Mouse (Mus musculus): Measurements from ENCODE around the gene Dync1li1. TPM values are rescaled to one million over a fixed set of nuclear protein-coding genes. Genes with fewer than 3 reads are reported as not detected.
"Not testable (repeated sequence)": the region's sequence is repeated elsewhere in the genome, so short reads cannot be mapped to it uniquely, and the experiment has no call there.

Dync1li1 gene
- polyA plus RNA-seq, 1 experiment = 2.2 TPM

GRCm38 (mm10) chr9:114687639-114688038 is 951 bp upstream of the Dync1li1 start:
- TF ChIP-seq GATA1 (IDR thresholded peaks at IDR 0.05; ENCODE audit: low read length) (no peak), TAL1 (IDR thresholded peaks at IDR 0.05; ENCODE audit: low read length) (no peak)
- peak overlapping the region; percentile 87 for H3K4me3 ChIP-seq (replicated peaks)
- H3K36me3 ChIP-seq (ENCODE audit: control insufficient read depth) = peaks cover 19% of the 10 kb centered on the region

GRCm38 (mm10) chr9:114688953-114689407 is 390 bp downstream of the Dync1li1 start:
- H3K4me1 ChIP-seq (ENCODE audit: control insufficient read depth) = peaks cover 26% of the 10 kb centered on the region
- H3K36me3 ChIP-seq (ENCODE audit: control insufficient read depth) = peaks cover 26% of the 10 kb centered on the region
- no peaks in the 10 kb centered on the region for H3K27me3 ChIP-seq (ENCODE audit: control insufficient read depth)
- peaks cover 3% of the 10 kb centered on the region for H3K9me3 ChIP-seq (ENCODE audit: control insufficient read depth, low read length)
- TF ChIP-seq GATA1 (IDR thresholded peaks at IDR 0.05; ENCODE audit: low read length) (no peak), TAL1 (IDR thresholded peaks at IDR 0.05; ENCODE audit: low read length) (no peak)
- peak overlapping the region; percentile 87 for H3K4me3 ChIP-seq (replicated peaks)

More at GRCm38 (mm10) chr9:114687639-114688038, 951 bp upstream of the Dync1li1 start:
- peaks cover 26% of the 10 kb centered on the region for H3K4me1 ChIP-seq (ENCODE audit: control insufficient read depth)
- peaks cover 3% of the 10 kb centered on the region for H3K9me3 ChIP-seq (ENCODE audit: control insufficient read depth, low read length)
- no peaks in the 10 kb centered on the region for H3K27me3 ChIP-seq (ENCODE audit: control insufficient read depth)

- peaks cover 32% of the 10 kb centered on the region for H3K36me3 ChIP-seq (ENCODE audit: control insufficient read depth)
- H3K27me3 ChIP-seq (ENCODE audit: control insufficient read depth) = no peaks in the 10 kb centered on the region
- H3K4me3 ChIP-seq (replicated peaks) = peak overlapping the region; percentile 87
- TF ChIP-seq TAL1 (IDR thresholded peaks at IDR 0.05; ENCODE audit: low read length) = no peak
- no peak for TF ChIP-seq GATA1 (IDR thresholded peaks at IDR 0.05; ENCODE audit: low read length)
- H3K9me3 ChIP-seq (ENCODE audit: control insufficient read depth, low read length) = no peaks in the 10 kb centered on the region
- H3K4me1 ChIP-seq (ENCODE audit: control insufficient read depth) = peaks cover 30% of the 10 kb centered on the region
Observed at GRCm38 (mm10) chr9:114690119-114690601, 1.6 kb downstream of the Dync1li1 start.

- Histone ChIP-seq H3K36me3 (ENCODE audit: control insufficient read depth) (peaks cover 32% of the 10 kb centered on the region), H3K4me3 (replicated peaks) (no peak overlapping the region), H3K4me1 (ENCODE audit: control insufficient read depth) (peaks cover 30% of the 10 kb centered on the region), H3K9me3 (ENCODE audit: control insufficient read depth, low read length) (no peaks in the 10 kb centered on the region), H3K27me3 (ENCODE audit: control insufficient read depth) (no peaks in the 10 kb centered on the region)
- TF ChIP-seq TAL1 (IDR thresholded peaks at IDR 0.05; ENCODE audit: low read length) (no peak), GATA1 (IDR thresholded peaks at IDR 0.05; ENCODE audit: low read length) (no peak)
Observed at GRCm38 (mm10) chr9:114691112-114691511, 2.5 kb downstream of the Dync1li1 start.

- peaks cover 12% of the 10 kb centered on the region for H3K4me1 ChIP-seq (ENCODE audit: control insufficient read depth)
- H3K9me3 ChIP-seq (ENCODE audit: control insufficient read depth, low read length); H3K27me3 ChIP-seq (ENCODE audit: control insufficient read depth); H3K4me3 ChIP-seq (replicated peaks): not testable (repeated sequence)
- peaks cover 44% of the 10 kb centered on the region for H3K36me3 ChIP-seq (ENCODE audit: control insufficient read depth)
Observed at GRCm38 (mm10) chr9:114695662-114696061, 7.1 kb downstream of the Dync1li1 start.

GRCm38 (mm10) chr9:114697072-114697471 is 8.5 kb downstream of the Dync1li1 start:
- Histone ChIP-seq H3K27me3 (ENCODE audit: control insufficient read depth) (no peaks in the 10 kb centered on the region), H3K9me3 (ENCODE audit: control insufficient read depth, low read length) (no peaks in the 10 kb centered on the region), H3K36me3 (ENCODE audit: control insufficient read depth) (peaks cover 43% of the 10 kb centered on the region), H3K4me1 (ENCODE audit: control insufficient read depth) (peaks cover 12% of the 10 kb centered on the region), H3K4me3 (replicated peaks) (no peak overlapping the region)
- no peak for TF ChIP-seq TAL1 (IDR thresholded peaks at IDR 0.05; ENCODE audit: low read length)
- TF ChIP-seq GATA1 (IDR thresholded peaks at IDR 0.05; ENCODE audit: low read length) = no peak

- Histone ChIP-seq H3K27me3 (ENCODE audit: control insufficient read depth) (no peaks in the 10 kb centered on the region), H3K4me3 (replicated peaks) (no peak overlapping the region), H3K36me3 (ENCODE audit: control insufficient read depth) (peaks cover 35% of the 10 kb centered on the region)
Observed at GRCm38 (mm10) chr9:114697926-114698325, 9.3 kb downstream of the Dync1li1 start.

GRCm38 (mm10) chr9:114699262-114699661 is 10.7 kb downstream of the Dync1li1 start:
- Histone ChIP-seq H3K27me3 (ENCODE audit: control insufficient read depth) (no peaks in the 10 kb centered on the region), H3K36me3 (ENCODE audit: control insufficient read depth) (peaks cover 31% of the 10 kb centered on the region), H3K4me3 (replicated peaks) (no peak overlapping the region), H3K9me3 (ENCODE audit: control insufficient read depth, low read length) (no peaks in the 10 kb centered on the region), H3K4me1 (ENCODE audit: control insufficient read depth) (peaks cover 12% of the 10 kb centered on the region)
- TF ChIP-seq TAL1 (IDR thresholded peaks at IDR 0.05; ENCODE audit: low read length) = no peak
- no peak for TF ChIP-seq GATA1 (IDR thresholded peaks at IDR 0.05; ENCODE audit: low read length)

More at GRCm38 (mm10) chr9:114697926-114698325, 9.3 kb downstream of the Dync1li1 start:
- no peak for TF ChIP-seq GATA1 (IDR thresholded peaks at IDR 0.05; ENCODE audit: low read length)
- no peak for TF ChIP-seq TAL1 (IDR thresholded peaks at IDR 0.05; ENCODE audit: low read length)
- peaks cover 12% of the 10 kb centered on the region for H3K4me1 ChIP-seq (ENCODE audit: control insufficient read depth)
- no peaks in the 10 kb centered on the region for H3K9me3 ChIP-seq (ENCODE audit: control insufficient read depth, low read length)

- no peak for TF ChIP-seq TAL1 (IDR thresholded peaks at IDR 0.05; ENCODE audit: low read length)
- no peak for TF ChIP-seq GATA1 (IDR thresholded peaks at IDR 0.05; ENCODE audit: low read length)
- H3K4me3 ChIP-seq (replicated peaks) = no peak overlapping the region
- peaks cover 9% of the 10 kb centered on the region for H3K4me1 ChIP-seq (ENCODE audit: control insufficient read depth)
- no peaks in the 10 kb centered on the region for H3K27me3 ChIP-seq (ENCODE audit: control insufficient read depth)
- no peaks in the 10 kb centered on the region for H3K9me3 ChIP-seq (ENCODE audit: control insufficient read depth, low read length)
- peaks cover 32% of the 10 kb centered on the region for H3K36me3 ChIP-seq (ENCODE audit: control insufficient read depth)
Observed at GRCm38 (mm10) chr9:114699882-114700665, 11.5 kb downstream of the Dync1li1 start.

Data from erythroblast, embryonic 14.5 days (primary cell).